Mouse (Mus musculus) kidney, postnatal 0 days (tissue): ENCODE measurements around the gene Tmem184c. TPM values are rescaled to one million over a fixed set of nuclear protein-coding genes. Genes with fewer than 3 reads are reported as not detected.

Experiments used
- ATAC-seq: fragments of 200-750 bp; cut with Nextera tagmentation; replicated peaks from 2 replicates; pipeline ENCODE4 v1.8.0; 2017; ENCODE audit warnings: low read depth, moderate number of reproducible peaks, moderate TSS enrichment, moderate library complexity; ENCODE audit not compliant: low FRiP score
- DNase-seq: peaks from one replicate; pipeline ENCODE4 v3.0.0-alpha.2; 2016; ENCODE audit warnings: low spot score
- H3K27ac ChIP-seq: fragments of 300-500 bp; sonication (generic); 2 replicates; pipeline ENCODE4 v1.5.1; 2014; ENCODE audit warnings: mild to moderate bottlenecking
- H3K27me3 ChIP-seq: fragments of 300-500 bp; sonication (generic); 2 replicates; pipeline ENCODE4 v1.6.1; 2014; ENCODE audit warnings: low read length, mixed read lengths; ENCODE audit not compliant: insufficient read depth
- H3K36me3 ChIP-seq: fragments of 300-500 bp; sonication (generic); 2 replicates; pipeline ENCODE4 v1.6.1; 2014; ENCODE audit warnings: low read length, mixed read lengths; ENCODE audit not compliant: insufficient read depth
- H3K4me1 ChIP-seq: fragments of 300-500 bp; sonication (generic); replicated peaks from 2 replicates; pipeline ENCODE4 v1.6.1; 2014; ENCODE audit warnings: antibody characterized with exemption, low read length, mixed read lengths; ENCODE audit not compliant: insufficient read depth
- H3K4me2 ChIP-seq: fragments of 300-500 bp; sonication (generic); 2 replicates; pipeline ENCODE4 v1.6.1; 2014; ENCODE audit warnings: mild to moderate bottlenecking, low read length, moderate library complexity, mixed read lengths
- H3K4me3 ChIP-seq: fragments of 300-500 bp; sonication (generic); replicated peaks from 2 replicates; pipeline ENCODE4 v1.5.1; 2014; ENCODE audit warnings: low read depth, low read length
- H3K9ac ChIP-seq: fragments of 300-500 bp; sonication (generic); 2 replicates; pipeline ENCODE4 v1.6.1; 2014; ENCODE audit warnings: low read depth, low read length
- H3K9me3 ChIP-seq: fragments of 300-500 bp; sonication (generic); replicated peaks from 2 replicates; pipeline ENCODE4 v1.6.1; 2016; ENCODE audit warnings: low read length, inconsistent platforms, mixed read lengths
- CTCF ChIP-seq: IDR thresholded peaks from 2 replicates; pipeline ENCODE4 v1.5.1; 2016; ENCODE audit warnings: antibody characterized with exemption, low read depth, mild to moderate bottlenecking, moderate library complexity
- WGBS: fragments of 180-500 bp; shearing (Covaris S2); extraction: QIAGEN DNeasy Blood & Tissue Kit; methylation state at CpG from one replicate; pipeline ENCODE4 v1.1.7; 2014; 5-methylcytosine and 5-hydroxymethylcytosine counted together
- polyA plus RNA-seq: library from polyadenylated mRNA; unstranded; fragments of >200 nt; fragmentation: Nextera tagmentation; extraction: Ambion mirVana; gene quantifications from 2 replicates; pipeline ENCODE4 v1.2.1, GENCODE M21; 2015

The Tmem184c gene
- polyA plus RNA-seq, 1 experiment from 2014 or later, result 38.1 TPM

DNA sequence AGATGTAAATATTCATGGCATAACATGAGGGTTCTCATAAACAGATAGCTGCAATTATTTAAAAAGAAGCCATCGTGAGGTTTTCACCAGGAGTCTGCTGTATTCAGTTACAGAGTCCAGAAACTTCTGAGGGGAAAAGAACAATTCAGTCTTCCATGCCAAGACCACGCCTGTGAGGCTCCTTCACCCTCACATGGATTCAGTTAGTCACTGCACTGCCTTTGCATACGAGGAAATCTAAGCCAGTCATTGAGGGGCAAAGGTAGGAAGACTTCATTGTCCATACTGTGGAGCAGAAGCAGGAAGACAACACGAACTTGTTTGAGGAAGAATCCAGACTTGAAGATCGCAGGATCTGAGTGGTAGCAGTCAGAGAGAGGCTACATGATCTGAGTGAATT lies 23.5 kb upstream of the Tmem184c start:
- Histone ChIP-seq H3K27me3 (no peaks in the 10 kb centered on the region), H3K4me2 (no peak overlapping the region), H3K4me3 (no peak overlapping the region), H3K9ac (no peak overlapping the region), H3K4me1 (no peaks in the 10 kb centered on the region; the same call in 1 of the 2 replicates), H3K9me3 (no peaks in the 10 kb centered on the region), H3K27ac (no peak overlapping the region), H3K36me3 (no peaks in the 10 kb centered on the region)
- WGBS, result 71% methylated on average over 5 of the region's 5 CpGs
- DNase-seq, result no peak
- no peak for ATAC-seq
- no peak for TF ChIP-seq CTCF

DNA sequence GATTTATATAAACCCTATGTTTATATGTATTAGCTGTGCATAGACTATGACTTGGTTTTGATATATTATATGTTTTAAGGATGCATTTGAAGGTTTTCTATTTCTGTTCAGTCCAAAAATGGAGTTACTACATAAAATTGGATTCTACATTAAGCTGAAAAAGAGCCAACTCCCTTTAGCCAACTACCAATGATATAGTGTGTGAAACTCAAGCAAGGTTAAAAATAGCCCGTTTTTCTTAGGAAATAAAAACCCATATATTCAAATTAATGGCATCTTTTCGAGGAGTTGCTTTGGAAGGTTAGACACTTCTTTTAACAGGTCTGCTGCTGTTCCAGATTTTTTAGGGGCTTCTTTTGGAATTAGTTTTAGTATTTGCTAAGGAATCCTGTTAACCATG lies 22.7 kb upstream of the Tmem184c start:
- Histone ChIP-seq H3K4me1 (no peaks in the 10 kb centered on the region; the same call in 1 of the 2 replicates), H3K4me2 (no peak overlapping the region), H3K4me3 (no peak overlapping the region), H3K27me3 (no peaks in the 10 kb centered on the region), H3K27ac (no peak overlapping the region), H3K9me3 (no peaks in the 10 kb centered on the region), H3K9ac (no peak overlapping the region), H3K36me3 (no peaks in the 10 kb centered on the region)
- 40% methylated on average over 2 of the region's 2 CpGs for WGBS
- no peak for ATAC-seq
- TF ChIP-seq CTCF, result no peak
- DNase-seq, result peak; percentile 71

DNA sequence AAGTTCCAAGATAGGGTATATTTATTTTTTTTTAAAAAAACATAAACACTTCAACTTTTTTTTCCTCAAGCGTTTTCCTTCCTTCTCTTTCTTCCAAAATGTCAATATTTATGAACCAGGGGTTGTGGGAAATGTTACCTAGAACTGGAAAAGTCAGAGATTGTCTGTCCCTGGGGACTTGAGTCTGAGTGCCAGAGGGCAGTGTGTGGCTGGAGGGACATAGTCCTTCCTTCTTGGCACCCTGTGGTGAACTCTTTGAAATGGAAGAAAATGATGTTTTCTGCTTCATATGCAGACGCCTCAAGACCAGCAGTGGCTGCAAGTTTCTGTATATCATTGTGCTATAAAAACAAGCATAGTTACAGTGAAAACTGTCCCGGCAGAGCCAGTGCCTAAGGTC lies 20.2 kb upstream of the Tmem184c start:
- DNase-seq (peak; percentile 21), ATAC-seq (no peak)
- H3K4me2 ChIP-seq, result no peak overlapping the region
- no peaks in the 10 kb centered on the region for H3K36me3 ChIP-seq
- no peaks in the 10 kb centered on the region for H3K27me3 ChIP-seq
- TF ChIP-seq CTCF, result no peak
- no peak overlapping the region for H3K4me3 ChIP-seq
- H3K9ac ChIP-seq, result no peak overlapping the region
- no peaks in the 10 kb centered on the region for H3K9me3 ChIP-seq
- H3K4me1 ChIP-seq, result no peaks in the 10 kb centered on the region; the same call in 1 of the 2 replicates
- 56% methylated on average over 3 of the region's 3 CpGs for WGBS
- no peak overlapping the region for H3K27ac ChIP-seq

DNA sequence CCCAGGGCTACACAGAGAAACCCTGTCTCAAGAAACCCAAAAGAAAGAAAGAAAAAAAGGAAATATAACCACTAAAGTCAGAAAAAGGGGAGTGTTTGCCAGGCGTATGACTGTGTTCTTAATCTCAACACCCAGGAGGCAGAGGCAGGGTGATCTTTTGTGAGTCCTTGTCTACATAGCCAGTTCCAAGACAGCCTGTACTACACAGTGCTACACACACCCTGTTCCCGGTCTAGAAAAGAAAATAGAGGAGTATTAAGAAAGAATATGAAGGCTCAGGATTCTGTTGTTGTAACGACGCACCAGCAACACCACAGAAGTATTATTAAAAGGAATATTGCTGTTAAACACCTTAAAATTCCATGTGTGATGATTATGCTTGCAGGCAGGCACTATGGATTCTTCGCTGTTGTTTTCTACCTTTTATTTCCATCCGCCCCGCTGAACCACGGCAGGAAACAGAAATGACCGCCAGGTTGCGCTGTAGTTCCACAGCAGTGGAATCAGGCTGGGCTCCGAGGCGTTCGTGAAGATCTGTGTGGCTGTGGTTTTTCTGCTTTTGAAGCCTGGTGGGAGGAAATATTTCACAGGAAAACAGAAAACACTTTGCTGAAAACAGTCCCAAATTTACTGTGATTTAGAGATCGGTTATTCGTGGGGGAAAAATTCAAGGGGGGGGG lies 19.5 kb upstream of the Tmem184c start:
- Histone ChIP-seq H3K27me3 (no peaks in the 10 kb centered on the region), H3K9me3 (no peaks in the 10 kb centered on the region), H3K9ac (no peak overlapping the region), H3K27ac (no peak overlapping the region), H3K4me1 (no peaks in the 10 kb centered on the region; the same call in 1 of the 2 replicates), H3K36me3 (no peaks in the 10 kb centered on the region), H3K4me3 (no peak overlapping the region), H3K4me2 (no peak overlapping the region)
- TF ChIP-seq CTCF, result peak; percentile 99
- DNase-seq (peak; percentile 94), ATAC-seq (0 out of 2 replicates have a peak, but pooled peaks have one; percentile 36)
- 18% methylated on average over 15 of the region's 15 CpGs for WGBS

DNA sequence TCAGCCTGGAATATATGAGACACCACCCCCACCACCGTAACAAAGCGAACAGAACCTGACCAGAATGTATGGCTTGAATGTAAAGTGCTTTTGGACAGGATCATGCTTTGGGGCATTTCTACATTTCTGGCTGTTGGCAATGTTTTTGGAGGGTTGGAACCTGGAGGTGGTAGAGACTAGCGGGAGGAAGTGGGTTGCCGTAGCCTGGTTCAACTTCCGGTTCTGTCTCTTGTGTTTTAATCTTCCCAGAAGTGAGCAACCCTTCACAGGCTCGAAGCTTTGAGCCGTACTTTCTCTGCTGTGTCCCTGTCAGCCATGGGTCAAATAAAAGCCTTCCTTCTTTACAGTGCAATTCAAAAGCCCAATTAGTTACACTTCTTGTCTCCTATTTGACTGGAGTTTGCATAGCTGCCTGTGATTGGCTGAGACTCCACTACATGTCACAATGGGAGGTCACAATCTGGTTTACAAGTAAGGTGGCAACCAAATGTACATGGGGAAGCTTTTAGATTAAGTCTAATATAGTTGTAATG lies 13.2 kb upstream of the Tmem184c start:
- WGBS, result 88% methylated on average over 7 of the region's 7 CpGs
- Histone ChIP-seq H3K9me3 (no peaks in the 10 kb centered on the region), H3K27me3 (no peaks in the 10 kb centered on the region), H3K4me2 (no peak overlapping the region), H3K9ac (no peak overlapping the region), H3K4me1 (no peaks in the 10 kb centered on the region), H3K36me3 (no peaks in the 10 kb centered on the region), H3K4me3 (no peak overlapping the region), H3K27ac (no peak overlapping the region)
- ATAC-seq, result no peak
- no peak for TF ChIP-seq CTCF
- no peak for DNase-seq

DNA sequence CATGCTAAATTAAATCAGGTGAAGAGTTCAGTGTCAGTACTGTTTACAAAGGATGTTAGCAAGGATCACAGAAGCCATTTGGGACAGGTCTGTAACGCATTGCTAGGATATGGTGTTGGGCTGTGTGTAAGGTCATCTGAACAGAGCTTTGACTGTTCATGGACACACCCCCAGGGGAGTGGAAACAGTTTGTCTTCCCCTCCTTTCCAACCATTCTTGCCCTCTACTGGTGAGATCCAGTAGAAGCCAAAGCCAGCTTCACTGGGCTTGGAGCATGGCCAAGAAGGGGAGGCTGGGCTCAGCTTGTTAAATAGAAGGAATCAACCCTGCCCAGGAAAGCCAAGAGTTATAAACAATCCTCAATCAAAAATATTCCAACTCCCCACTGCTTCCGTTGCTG lies 7.4 kb upstream of the Tmem184c start:
- no peak overlapping the region for H3K4me3 ChIP-seq
- H3K9ac ChIP-seq, result no peak overlapping the region
- H3K27ac ChIP-seq, result no peak overlapping the region
- WGBS, result 45% methylated on average over 2 of the region's 2 CpGs
- peak; percentile 77 for DNase-seq
- no peak; the same call in 1 of the 2 replicates for ATAC-seq
- no peaks in the 10 kb centered on the region for H3K4me1 ChIP-seq
- H3K36me3 ChIP-seq, result no peaks in the 10 kb centered on the region
- peak; percentile 67 for TF ChIP-seq CTCF
- H3K9me3 ChIP-seq, result no peaks in the 10 kb centered on the region
- H3K4me2 ChIP-seq, result no peak overlapping the region
- H3K27me3 ChIP-seq, result no peaks in the 10 kb centered on the region
